Mouse (Mus musculus): ENCODE results near the gene Shkbp1. TPM values are rescaled to one million over a fixed set of nuclear protein-coding genes. Genes with fewer than 3 reads are reported as not detected.

Shkbp1 gene
- polyA plus RNA-seq, 1 experiment from 2014 or later = 95.5 TPM

DNA sequence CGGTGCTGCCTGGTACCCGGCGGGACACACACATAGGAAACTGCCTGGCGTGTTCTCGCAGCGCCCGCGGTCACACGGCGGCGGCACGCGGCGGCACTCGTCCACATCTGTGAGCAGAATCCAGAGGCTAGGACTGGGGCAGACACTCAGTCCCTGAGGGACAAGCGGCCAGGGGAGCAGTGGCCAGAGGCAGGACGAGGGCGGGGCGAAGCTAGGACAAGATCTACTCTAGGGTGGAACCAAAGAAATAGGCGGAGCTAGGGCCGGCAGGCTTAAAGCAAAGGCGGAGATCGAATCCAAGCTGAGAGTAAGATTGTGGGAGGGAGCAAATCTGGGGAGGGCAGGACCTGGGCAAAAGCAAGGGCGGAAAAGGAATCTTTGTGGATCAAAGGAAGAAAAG lies 30.1 kb downstream of the Shkbp1 start:
- Histone ChIP-seq H3K27ac (ENCODE audit: low read length) (no peak overlapping the region), H3K9ac (replicated peaks; ENCODE audit: low read depth, low read length) (no peak overlapping the region; the same call in 1 of the 2 replicates), H3K27me3 (replicated peaks; ENCODE audit: control insufficient read depth, insufficient read depth, low read length) (peaks cover 46% of the 10 kb centered on the region), H3K4me3 (replicated peaks; ENCODE audit: low read length) (peak overlapping the region; percentile 22), H3K4me2 (ENCODE audit: low read length) (peak overlapping the region; percentile 41), H3K36me3 (ENCODE audit: control insufficient read depth, insufficient read depth) (no peaks in the 10 kb centered on the region), H3K4me1 (replicated peaks; ENCODE audit: control insufficient read depth, insufficient read depth, low read length) (peaks cover 19% of the 10 kb centered on the region), H3K9me3 (ENCODE audit: control insufficient read depth, low read length) (no peaks in the 10 kb centered on the region)
- 3% methylated on average over 24 of the region's 24 CpGs for WGBS
- ATAC-seq = no peak

DNA sequence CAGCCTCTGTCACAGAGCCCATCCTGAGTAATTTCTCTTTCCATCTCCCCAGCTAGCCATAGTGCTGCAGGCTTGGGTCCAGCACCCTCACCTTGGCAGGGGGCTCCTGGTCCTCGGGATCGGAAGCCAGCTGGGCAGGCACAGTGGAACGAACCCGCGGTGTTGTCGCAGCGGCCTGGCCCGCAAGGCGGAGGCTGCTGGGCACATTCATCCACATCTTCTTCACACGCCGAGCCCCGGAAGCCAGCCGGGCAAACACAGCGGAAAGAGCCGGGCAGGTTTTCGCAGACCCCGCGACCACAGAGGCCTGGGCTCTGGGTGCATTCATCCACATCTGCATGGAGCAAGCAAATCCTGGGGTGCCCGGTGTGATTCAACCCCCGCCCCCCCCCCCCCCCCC lies 30.9 kb downstream of the Shkbp1 start:
- Histone ChIP-seq H3K36me3 (ENCODE audit: control insufficient read depth, insufficient read depth) (no peaks in the 10 kb centered on the region), H3K27ac (ENCODE audit: low read length) (no peak overlapping the region), H3K4me2 (ENCODE audit: low read length) (no peak overlapping the region), H3K4me1 (replicated peaks; ENCODE audit: control insufficient read depth, insufficient read depth, low read length) (peaks cover 14% of the 10 kb centered on the region), H3K27me3 (replicated peaks; ENCODE audit: control insufficient read depth, insufficient read depth, low read length) (peaks cover 38% of the 10 kb centered on the region), H3K9ac (replicated peaks; ENCODE audit: low read depth, low read length) (no peak overlapping the region), H3K4me3 (replicated peaks; ENCODE audit: low read length) (no peak overlapping the region), H3K9me3 (ENCODE audit: control insufficient read depth, low read length) (no peaks in the 10 kb centered on the region)
- ATAC-seq = no peak
- 60% methylated on average over 19 of the region's 20 CpGs for WGBS

DNA sequence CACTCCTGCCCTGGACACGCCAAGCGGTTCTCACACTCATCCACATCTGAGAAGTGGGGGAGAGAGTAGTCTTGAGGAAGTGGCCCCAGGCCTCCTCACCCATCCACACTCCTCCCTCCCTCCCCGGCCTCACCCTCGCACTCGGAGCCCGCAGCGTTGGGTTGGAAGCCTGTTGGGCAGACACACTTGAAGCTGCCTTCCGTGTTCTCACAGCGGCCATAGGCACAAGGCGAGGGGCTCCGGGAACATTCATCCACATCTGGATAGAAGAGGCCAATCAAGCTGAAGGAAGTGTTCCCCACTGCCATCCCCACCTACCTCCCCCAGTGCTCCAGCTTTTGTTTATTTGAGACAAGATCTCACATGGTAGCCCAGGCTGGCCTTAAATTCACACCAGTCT lies 31.7 kb downstream of the Shkbp1 start:
- H3K36me3 ChIP-seq (ENCODE audit: control insufficient read depth, insufficient read depth) = no peaks in the 10 kb centered on the region
- whole genome bisulfite sequencing = 98% methylated on average over 6 of the region's 11 CpGs
- ATAC-seq = 0 out of 2 replicates have a peak, but pooled peaks have one; percentile 5
- no peak overlapping the region for H3K4me3 ChIP-seq (replicated peaks; ENCODE audit: low read length)
- H3K9ac ChIP-seq (replicated peaks; ENCODE audit: low read depth, low read length) = no peak overlapping the region
- H3K27ac ChIP-seq (ENCODE audit: low read length) = no peak overlapping the region
- no peaks in the 10 kb centered on the region for H3K9me3 ChIP-seq (ENCODE audit: control insufficient read depth, low read length)
- peaks cover 9% of the 10 kb centered on the region for H3K4me1 ChIP-seq (replicated peaks; ENCODE audit: control insufficient read depth, insufficient read depth, low read length)
- H3K27me3 ChIP-seq (replicated peaks; ENCODE audit: control insufficient read depth, insufficient read depth, low read length) = peaks cover 32% of the 10 kb centered on the region
- no peak overlapping the region for H3K4me2 ChIP-seq (ENCODE audit: low read length)

DNA sequence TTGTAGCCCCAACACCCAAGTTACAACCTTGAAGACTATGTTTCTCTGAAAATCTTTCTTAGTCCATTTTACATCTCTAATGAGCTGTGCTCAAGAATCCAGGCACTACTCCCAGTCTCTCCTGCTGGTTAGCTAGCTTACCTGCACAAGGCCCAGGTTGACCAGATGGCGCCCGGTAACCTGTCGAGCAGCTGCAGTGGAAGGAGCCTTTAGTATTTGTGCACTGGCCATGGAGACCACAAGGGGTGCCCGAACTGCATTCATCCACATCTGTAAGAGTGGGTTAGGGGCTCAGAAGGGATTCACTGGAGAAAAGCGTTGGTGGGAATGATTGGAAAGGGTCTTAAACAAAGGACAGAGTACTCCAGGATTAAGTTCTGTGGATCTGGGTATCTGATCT lies 32.8 kb downstream of the Shkbp1 start:
- H3K27me3 ChIP-seq (replicated peaks; ENCODE audit: control insufficient read depth, insufficient read depth, low read length) = peaks cover 22% of the 10 kb centered on the region
- 84% methylated on average over 5 of the region's 5 CpGs for WGBS
- H3K36me3 ChIP-seq (ENCODE audit: control insufficient read depth, insufficient read depth) = no peaks in the 10 kb centered on the region
- no peak overlapping the region for H3K27ac ChIP-seq (ENCODE audit: low read length)
- no peak overlapping the region for H3K9ac ChIP-seq (replicated peaks; ENCODE audit: low read depth, low read length)
- no peak for ATAC-seq
- H3K4me1 ChIP-seq (replicated peaks; ENCODE audit: control insufficient read depth, insufficient read depth, low read length) = peaks cover 8% of the 10 kb centered on the region
- H3K4me3 ChIP-seq (replicated peaks; ENCODE audit: low read length) = no peak overlapping the region
- no peaks in the 10 kb centered on the region for H3K9me3 ChIP-seq (ENCODE audit: control insufficient read depth, low read length)
- no peak overlapping the region for H3K4me2 ChIP-seq (ENCODE audit: low read length)

DNA sequence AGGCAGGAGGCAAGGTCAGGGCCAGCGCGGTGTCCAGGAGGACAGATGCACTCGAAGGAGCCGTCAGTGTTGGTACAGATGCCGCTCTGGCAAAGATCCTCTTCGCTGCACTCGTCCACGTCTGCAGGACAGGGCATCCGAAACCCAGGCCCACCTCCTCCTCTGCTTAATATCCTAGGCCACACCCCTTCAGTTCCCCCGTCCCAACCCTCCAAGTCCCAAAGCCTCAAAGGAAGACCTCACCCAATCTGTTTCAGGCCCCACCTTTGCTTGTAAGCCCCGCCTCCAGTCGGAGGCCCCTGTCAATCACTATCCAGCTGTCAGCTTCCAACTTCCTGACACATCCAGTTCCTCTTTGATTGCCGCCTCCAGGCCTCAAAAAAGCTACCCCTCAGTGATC lies 33.5 kb downstream of the Shkbp1 start:
- Histone ChIP-seq H3K4me2 (ENCODE audit: low read length) (no peak overlapping the region), H3K4me3 (replicated peaks; ENCODE audit: low read length) (no peak overlapping the region), H3K27ac (ENCODE audit: low read length) (no peak overlapping the region), H3K36me3 (ENCODE audit: control insufficient read depth, insufficient read depth) (no peaks in the 10 kb centered on the region), H3K9me3 (ENCODE audit: control insufficient read depth, low read length) (no peaks in the 10 kb centered on the region), H3K27me3 (replicated peaks; ENCODE audit: control insufficient read depth, insufficient read depth, low read length) (peaks cover 15% of the 10 kb centered on the region), H3K4me1 (replicated peaks; ENCODE audit: control insufficient read depth, insufficient read depth, low read length) (peaks cover 8% of the 10 kb centered on the region), H3K9ac (replicated peaks; ENCODE audit: low read depth, low read length) (no peak overlapping the region)
- 28% methylated on average over 13 of the region's 13 CpGs for WGBS
- no peak for ATAC-seq

DNA sequence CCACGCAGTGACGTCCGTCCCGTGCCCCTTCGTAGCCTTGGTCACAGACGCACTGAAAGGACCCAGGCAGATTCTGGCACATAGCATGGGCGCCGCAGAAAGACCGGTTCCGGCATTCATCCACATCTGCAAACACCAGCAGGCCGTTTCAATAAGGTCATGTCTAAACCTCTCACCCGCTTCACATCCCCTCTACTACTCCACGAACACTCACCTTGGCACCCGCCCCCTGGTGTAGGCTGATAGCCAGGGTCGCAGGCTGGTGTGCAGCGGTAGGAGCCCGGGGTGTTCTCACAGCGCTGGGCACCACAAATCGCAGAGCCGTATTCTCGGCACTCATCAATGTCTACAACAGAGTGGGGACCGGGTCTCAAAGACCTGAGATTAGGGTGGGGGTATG lies 36.4 kb downstream of the Shkbp1 start:
- no peak for ATAC-seq
- H3K27ac ChIP-seq (ENCODE audit: low read length) = no peak overlapping the region
- H3K4me2 ChIP-seq (ENCODE audit: low read length) = no peak overlapping the region
- 93% methylated on average over 22 of the region's 22 CpGs for WGBS
- peaks cover 6% of the 10 kb centered on the region for H3K4me1 ChIP-seq (replicated peaks; ENCODE audit: control insufficient read depth, insufficient read depth, low read length)
- H3K9ac ChIP-seq (replicated peaks; ENCODE audit: low read depth, low read length) = no peak overlapping the region
- no peaks in the 10 kb centered on the region for H3K27me3 ChIP-seq (replicated peaks; ENCODE audit: control insufficient read depth, insufficient read depth, low read length)
- no peak overlapping the region for H3K4me3 ChIP-seq (replicated peaks; ENCODE audit: low read length)
- no peaks in the 10 kb centered on the region for H3K9me3 ChIP-seq (ENCODE audit: control insufficient read depth, low read length)
- H3K36me3 ChIP-seq (ENCODE audit: control insufficient read depth, insufficient read depth) = no peaks in the 10 kb centered on the region

DNA sequence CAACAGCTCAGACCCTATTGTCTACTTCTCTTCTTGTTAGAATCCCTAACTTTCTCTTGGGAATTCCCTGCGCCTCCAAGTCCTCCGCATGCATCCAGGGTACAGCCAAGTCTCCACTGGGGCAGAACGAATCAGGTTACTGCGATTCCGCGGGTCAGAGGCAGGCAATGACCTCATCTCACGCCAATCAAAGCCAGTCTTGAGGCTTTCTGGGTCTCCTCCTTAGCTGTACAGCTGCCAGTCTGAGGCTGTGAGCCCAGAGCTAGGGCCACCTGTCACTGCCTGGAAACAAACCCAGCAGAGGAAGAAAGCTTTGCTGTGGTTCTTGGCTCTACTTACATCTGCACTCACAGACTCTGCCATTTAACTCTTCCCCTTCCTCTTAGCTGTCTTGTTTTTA lies 39.9 kb downstream of the Shkbp1 start:
- H3K27ac ChIP-seq (ENCODE audit: low read length) = peak overlapping the region; percentile 63
- peak; percentile 91 for ATAC-seq
- 19% methylated on average over 7 of the region's 7 CpGs for WGBS
- H3K9ac ChIP-seq (replicated peaks; ENCODE audit: low read depth, low read length) = no peak overlapping the region
- H3K4me1 ChIP-seq (replicated peaks; ENCODE audit: control insufficient read depth, insufficient read depth, low read length) = peaks cover 6% of the 10 kb centered on the region
- no peak overlapping the region for H3K4me3 ChIP-seq (replicated peaks; ENCODE audit: low read length)
- no peaks in the 10 kb centered on the region for H3K27me3 ChIP-seq (replicated peaks; ENCODE audit: control insufficient read depth, insufficient read depth, low read length)
- no peak overlapping the region for H3K4me2 ChIP-seq (ENCODE audit: low read length)
- no peaks in the 10 kb centered on the region for H3K36me3 ChIP-seq (ENCODE audit: control insufficient read depth, insufficient read depth)
- H3K9me3 ChIP-seq (ENCODE audit: control insufficient read depth, low read length) = no peaks in the 10 kb centered on the region

DNA sequence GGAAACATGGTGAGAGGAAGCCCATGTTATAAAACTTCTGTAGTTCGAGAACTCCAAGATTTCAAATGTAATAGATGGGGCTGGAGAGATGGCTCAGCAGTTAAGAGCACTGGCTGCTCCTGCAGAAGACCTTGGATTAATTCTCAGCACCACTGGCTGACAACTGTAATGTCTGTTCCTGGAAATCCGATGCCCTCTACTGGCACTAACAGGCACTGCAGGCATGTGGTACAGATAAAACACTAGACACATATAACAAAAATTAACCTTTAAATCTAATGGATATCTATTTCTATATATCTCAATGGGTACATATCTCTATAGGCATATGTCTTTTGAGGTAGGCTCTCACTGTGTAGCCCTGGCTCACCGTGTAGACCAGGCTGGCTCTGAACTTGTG lies 41.4 kb downstream of the Shkbp1 start:
- Histone ChIP-seq H3K4me1 (replicated peaks; ENCODE audit: control insufficient read depth, insufficient read depth, low read length) (peaks cover 12% of the 10 kb centered on the region), H3K4me2 (ENCODE audit: low read length) (no peak overlapping the region), H3K27ac (ENCODE audit: low read length) (no peak overlapping the region), H3K9ac (replicated peaks; ENCODE audit: low read depth, low read length) (no peak overlapping the region), H3K36me3 (ENCODE audit: control insufficient read depth, insufficient read depth) (no peaks in the 10 kb centered on the region), H3K4me3 (replicated peaks; ENCODE audit: low read length) (no peak overlapping the region), H3K27me3 (replicated peaks; ENCODE audit: control insufficient read depth, insufficient read depth, low read length) (no peaks in the 10 kb centered on the region), H3K9me3 (ENCODE audit: control insufficient read depth, low read length) (no peaks in the 10 kb centered on the region)
- WGBS = 94% methylated on average over 3 of the region's 3 CpGs
- no peak for ATAC-seq

DNA sequence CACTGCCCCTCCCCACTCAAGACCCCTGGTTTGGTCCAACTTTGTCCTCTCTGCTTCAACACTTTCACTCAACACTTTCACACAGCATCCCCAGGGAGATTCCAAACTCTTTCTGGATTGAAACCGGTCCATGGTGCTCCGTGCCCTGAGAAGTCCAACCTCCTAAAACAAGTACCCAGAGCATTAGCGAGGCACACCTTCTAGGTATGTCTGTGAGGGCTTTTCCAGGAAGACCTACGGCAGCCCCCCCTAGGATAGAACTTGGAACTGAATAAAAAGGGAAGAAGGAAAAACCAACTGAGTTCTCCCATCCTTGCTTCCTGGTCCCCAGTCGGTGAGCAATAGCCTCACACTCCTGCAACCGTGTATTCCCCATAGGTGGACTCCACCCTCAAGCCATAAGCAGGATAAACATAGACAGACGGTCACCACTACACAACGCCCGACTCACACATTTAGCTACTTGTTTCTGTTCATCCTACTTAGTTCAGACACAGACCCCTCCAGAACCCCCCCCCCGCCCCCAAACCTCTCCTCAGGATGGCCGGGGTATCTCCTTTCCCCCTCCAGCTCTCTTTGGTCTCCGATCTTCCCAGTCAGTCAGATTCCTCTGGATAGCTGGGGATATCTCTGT lies 44.1 kb downstream of the Shkbp1 start:
- H3K9me3 ChIP-seq (ENCODE audit: control insufficient read depth, low read length) = no peaks in the 10 kb centered on the region
- WGBS = 95% methylated on average over 12 of the region's 12 CpGs

DNA sequence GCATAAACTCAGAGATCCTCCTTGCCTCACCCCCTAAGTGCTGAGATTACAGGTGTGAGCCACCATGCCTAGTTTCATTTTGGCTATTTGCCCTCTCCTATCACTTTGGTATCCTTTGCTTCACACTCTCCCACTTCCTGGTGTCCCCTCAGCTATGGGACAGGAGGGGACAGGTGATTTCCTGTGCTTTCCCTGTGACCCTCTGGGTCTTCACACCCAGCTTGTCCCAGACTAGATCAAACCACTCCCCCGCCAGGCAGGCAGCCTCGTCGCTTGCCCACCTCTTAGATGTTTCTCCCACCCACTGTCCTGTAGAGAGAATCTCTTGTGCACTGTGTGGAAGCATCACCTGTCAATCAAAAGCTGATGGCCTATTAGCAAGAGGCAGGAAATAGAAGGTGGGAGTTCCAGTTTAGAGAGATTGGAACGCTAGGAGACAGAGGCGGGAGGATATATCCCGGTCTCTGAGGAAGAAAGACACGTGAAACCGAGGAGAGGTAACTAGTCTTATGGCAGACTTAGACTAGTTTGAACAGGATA lies 44.8 kb downstream of the Shkbp1 start:
- H3K4me2 ChIP-seq (ENCODE audit: low read length) = no peak overlapping the region
- 56% methylated on average over 8 of the region's 8 CpGs for WGBS
- H3K4me3 ChIP-seq (replicated peaks; ENCODE audit: low read length) = no peak overlapping the region
- no peak overlapping the region for H3K27ac ChIP-seq (ENCODE audit: low read length)
- H3K9ac ChIP-seq (replicated peaks; ENCODE audit: low read depth, low read length) = no peak overlapping the region
- H3K27me3 ChIP-seq (replicated peaks; ENCODE audit: control insufficient read depth, insufficient read depth, low read length) = no peaks in the 10 kb centered on the region
- H3K36me3 ChIP-seq (ENCODE audit: control insufficient read depth, insufficient read depth) = no peaks in the 10 kb centered on the region
- no peaks in the 10 kb centered on the region for H3K9me3 ChIP-seq (ENCODE audit: control insufficient read depth, low read length)
- peaks cover 9% of the 10 kb centered on the region for H3K4me1 ChIP-seq (replicated peaks; ENCODE audit: control insufficient read depth, insufficient read depth, low read length)
- no peak for ATAC-seq

More for the DNA sequence above, 44.1 kb downstream of the Shkbp1 start:
- Histone ChIP-seq H3K4me3 (replicated peaks; ENCODE audit: low read length) (no peak overlapping the region), H3K36me3 (ENCODE audit: control insufficient read depth, insufficient read depth) (no peaks in the 10 kb centered on the region), H3K4me1 (replicated peaks; ENCODE audit: control insufficient read depth, insufficient read depth, low read length) (peaks cover 12% of the 10 kb centered on the region), H3K27ac (ENCODE audit: low read length) (no peak overlapping the region), H3K4me2 (ENCODE audit: low read length) (no peak overlapping the region), H3K9ac (replicated peaks; ENCODE audit: low read depth, low read length) (no peak overlapping the region), H3K27me3 (replicated peaks; ENCODE audit: control insufficient read depth, insufficient read depth, low read length) (no peaks in the 10 kb centered on the region)
- no peak for ATAC-seq

All from forebrain, embryonic 16.5 days (tissue).